Comparison of ENCODE assay signal across 16 mouse cellular contexts in the genomic region with DNA sequence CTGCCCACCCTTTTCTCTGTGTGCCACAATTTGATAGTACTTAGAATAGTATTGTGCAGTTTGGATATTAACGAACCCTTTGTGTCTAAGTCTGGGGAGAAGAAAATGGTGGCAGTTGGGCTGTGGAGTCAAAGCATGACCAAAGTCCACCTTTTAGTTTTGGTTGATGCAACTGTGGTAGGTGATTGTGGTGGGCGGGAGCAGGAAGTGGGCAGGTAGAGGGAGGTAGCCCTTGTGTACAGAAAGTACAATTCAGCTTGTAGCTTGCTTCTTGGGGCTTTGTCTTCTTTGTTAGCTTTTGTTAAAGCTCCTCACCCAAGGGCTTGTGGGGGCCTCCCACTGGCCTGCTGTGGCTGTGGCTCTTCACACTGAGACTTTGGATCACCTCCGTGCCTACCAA.
DNase-seq lines count a peak whose midpoint lies in the region; ATAC-seq and TF ChIP-seq lines count a peak whose summit lies in the region.
"Had no signal": no experiment of that assay in that cellular context is flagged by ENCODE, and none has a peak within 500 bp of the region (broad histone marks: within the 10 kb centered on the region; RNA-seq: fewer than 3 reads in every experiment).

No protein-coding gene starts in this region.

- TF ChIP-seq POLR2A in kidney, adult 2 months (IDR thresholded peaks at IDR 0.05; ENCODE audit: low read depth, low read length), result no peak

- peaks cover 1% of the 10 kb centered on the region; the same call in 1 of the 2 replicates for H3K4me1 ChIP-seq in kidney, adult 2 months (ENCODE audit: control insufficient read depth, insufficient read depth, low read length)
- no peaks in the 10 kb centered on the region for H3K4me1 ChIP-seq in intestine, embryonic 15.5 days (replicated peaks)
- H3K4me1 ChIP-seq in stomach, embryonic 15.5 days, result no peaks in the 10 kb centered on the region
- H3K4me1 ChIP-seq in midbrain, embryonic 13.5 days (replicated peaks), result no peaks in the 10 kb centered on the region
- H3K4me1 ChIP-seq: embryonic facial prominence, embryonic 12.5 days; forebrain, embryonic 15.5 days; heart, embryonic 12.5 days; hindbrain, embryonic 10.5 days had no signal

- TF ChIP-seq CTCF in kidney, adult 2 months (conservative IDR thresholded peaks at IDR 0.05; ENCODE audit: insufficient read depth, insufficient read length, low read depth, low read length), result no peak

- H3K36me3 ChIP-seq in kidney, adult 2 months (ENCODE audit: control insufficient read depth, insufficient read depth, low read length), result peaks cover 5% of the 10 kb centered on the region
- peaks cover 41% of the 10 kb centered on the region for H3K36me3 ChIP-seq in intestine, embryonic 15.5 days
- peaks cover 30% of the 10 kb centered on the region for H3K36me3 ChIP-seq in stomach, embryonic 15.5 days
- H3K36me3 ChIP-seq in midbrain, embryonic 13.5 days, result peaks cover 81% of the 10 kb centered on the region

- H3K9ac ChIP-seq in intestine, embryonic 15.5 days, result no peak overlapping the region
- no peak overlapping the region for H3K9ac ChIP-seq in stomach, embryonic 15.5 days
- no peak overlapping the region for H3K9ac ChIP-seq in midbrain, embryonic 13.5 days (replicated peaks)
- H3K9ac ChIP-seq: embryonic facial prominence, embryonic 12.5 days; forebrain, embryonic 15.5 days; heart, embryonic 12.5 days had no signal

- ATAC-seq in intestine, embryonic 15.5 days, result peak; percentile 53; the same call in 1 of the 2 replicates
- peak; percentile 50; the same call in 1 of the 2 replicates for ATAC-seq in stomach, embryonic 15.5 days (ENCODE audit: insufficient read depth, low FRiP score, low read depth)
- ATAC-seq in midbrain, embryonic 13.5 days, result no peak
- ATAC-seq: forebrain, embryonic 15.5 days had no signal

- H3K4me3 ChIP-seq in kidney, adult 2 months (ENCODE audit: insufficient read depth, low read depth, low read length), result no peak overlapping the region
- no peak overlapping the region for H3K4me3 ChIP-seq in intestine, embryonic 15.5 days (replicated peaks)
- no peak overlapping the region for H3K4me3 ChIP-seq in stomach, embryonic 15.5 days (replicated peaks)
- no peak overlapping the region for H3K4me3 ChIP-seq in midbrain, embryonic 13.5 days (replicated peaks)
- H3K4me3 ChIP-seq: embryonic facial prominence, embryonic 12.5 days; forebrain, embryonic 15.5 days; heart, embryonic 12.5 days; hindbrain, embryonic 10.5 days had no signal

- H3K9me3 ChIP-seq in intestine, embryonic 15.5 days, result no peaks in the 10 kb centered on the region
- H3K9me3 ChIP-seq in stomach, embryonic 15.5 days, result no peaks in the 10 kb centered on the region
- H3K9me3 ChIP-seq in midbrain, embryonic 13.5 days, result no peaks in the 10 kb centered on the region
- H3K9me3 ChIP-seq: embryonic facial prominence, embryonic 12.5 days; forebrain, embryonic 15.5 days; heart, embryonic 12.5 days; hindbrain, embryonic 10.5 days had no signal

- peak; percentile 36 for DNase-seq in kidney, adult 2 months
- DNase-seq in kidney, postnatal 10 days, result no peak
- no peak for DNase-seq in thymus, postnatal 10 days (ENCODE audit: low spot score in 2 of 2)
- no peak for DNase-seq in ovary, postnatal 14 days (ENCODE audit: low spot score)
- DNase-seq: adrenal gland, postnatal 10 days; cerebellum, adult 11 months; cerebellum, adult 8-10 months; cerebellum, postnatal 14 days; gastrocnemius, postnatal 14 days had no signal

- H3K27me3 ChIP-seq in kidney, adult 2 months (replicated peaks; ENCODE audit: control insufficient read depth, insufficient read depth, low read length), result no peaks in the 10 kb centered on the region
- no peaks in the 10 kb centered on the region for H3K27me3 ChIP-seq in intestine, embryonic 15.5 days (replicated peaks)
- H3K27me3 ChIP-seq in stomach, embryonic 15.5 days (replicated peaks), result no peaks in the 10 kb centered on the region
- H3K27me3 ChIP-seq in midbrain, embryonic 13.5 days, result no peaks in the 10 kb centered on the region
- H3K27me3 ChIP-seq: embryonic facial prominence, embryonic 12.5 days; forebrain, embryonic 15.5 days; heart, embryonic 12.5 days had no signal

- WGBS in kidney, adult 2 months, result 81% methylated on average over 3 of the region's 3 CpGs
- 79% methylated on average over 3 of the region's 3 CpGs for WGBS in intestine, embryonic 15.5 days
- WGBS in stomach, embryonic 15.5 days, result 70% methylated on average over 3 of the region's 3 CpGs
- WGBS in midbrain, embryonic 13.5 days, result 91% methylated on average over 3 of the region's 3 CpGs

- H3K27ac ChIP-seq in kidney, adult 2 months (ENCODE audit: insufficient read depth, low read depth, low read length), result no peak overlapping the region
- peak overlapping the region; percentile 9; the same call in 1 of the 2 replicates for H3K27ac ChIP-seq in intestine, embryonic 15.5 days
- H3K27ac ChIP-seq in stomach, embryonic 15.5 days, result no peak overlapping the region
- H3K27ac ChIP-seq in midbrain, embryonic 13.5 days, result no peak overlapping the region
- H3K27ac ChIP-seq: embryonic facial prominence, embryonic 12.5 days; forebrain, embryonic 15.5 days; hindbrain, embryonic 10.5 days had no signal

- no peak overlapping the region for H3K4me2 ChIP-seq in intestine, embryonic 15.5 days (replicated peaks)
- no peak overlapping the region for H3K4me2 ChIP-seq in stomach, embryonic 15.5 days
- H3K4me2 ChIP-seq in midbrain, embryonic 13.5 days (replicated peaks), result no peak overlapping the region
- H3K4me2 ChIP-seq: embryonic facial prominence, embryonic 12.5 days; forebrain, embryonic 15.5 days; heart, embryonic 12.5 days had no signal
